Mouse (Mus musculus): ENCODE results near the gene Platr17. TPM values are rescaled to one million over a fixed set of nuclear protein-coding genes. Genes with fewer than 3 reads are reported as not detected.
A peak's percentile ranks its signal among the peaks of the same experiment; 100 is the strongest.

The Platr17 gene
- total and polyA plus RNA-seq, 3 experiments, result 0.13 TPM; not detected in 2

GRCm38 (mm10) chr17:33954646-33955554 is 50.0 kb downstream of the Platr17 start:
- ATAC-seq (ENCODE audit: extremely low read depth, insufficient number of reproducible peaks, low FRiP score, poor library complexity, severe bottlenecking) (no peak), DNase-seq (ENCODE audit: low spot score) (no peak)
- Histone ChIP-seq H3K36me3 (replicated peaks) (peaks cover 81% of the 10 kb centered on the region), H3K4me3 (ENCODE audit: low read depth, low read length) (peak overlapping the region; percentile 93), H3K4me1 (ENCODE audit: insufficient read depth, low read depth, low read length) (peaks cover 57% of the 10 kb centered on the region), H3K9me3 (replicated peaks) (no peaks in the 10 kb centered on the region), H3K27me3 (ENCODE audit: insufficient read depth, low read length) (no peaks in the 10 kb centered on the region)
- TF ChIP-seq GATA1 (IDR thresholded peaks at IDR 0.05; ENCODE audit: borderline replicate concordance, low read length) (no peak), TAL1 (conservative IDR thresholded peaks at IDR 0.05; ENCODE audit: low read depth, low read length) (no peak), GATA2 (IDR thresholded peaks at IDR 0.05; ENCODE audit: borderline replicate concordance, low read depth, low read length) (no peak), CTCF (IDR thresholded peaks at IDR 0.05; ENCODE audit: low read depth, low read length) (no peak), POLR2AphosphoS5 (IDR thresholded peaks at IDR 0.05; ENCODE audit: insufficient replicate concordance, low read depth, low read length) (no peak; the same call in 1 of the 2 replicates)

DNA sequence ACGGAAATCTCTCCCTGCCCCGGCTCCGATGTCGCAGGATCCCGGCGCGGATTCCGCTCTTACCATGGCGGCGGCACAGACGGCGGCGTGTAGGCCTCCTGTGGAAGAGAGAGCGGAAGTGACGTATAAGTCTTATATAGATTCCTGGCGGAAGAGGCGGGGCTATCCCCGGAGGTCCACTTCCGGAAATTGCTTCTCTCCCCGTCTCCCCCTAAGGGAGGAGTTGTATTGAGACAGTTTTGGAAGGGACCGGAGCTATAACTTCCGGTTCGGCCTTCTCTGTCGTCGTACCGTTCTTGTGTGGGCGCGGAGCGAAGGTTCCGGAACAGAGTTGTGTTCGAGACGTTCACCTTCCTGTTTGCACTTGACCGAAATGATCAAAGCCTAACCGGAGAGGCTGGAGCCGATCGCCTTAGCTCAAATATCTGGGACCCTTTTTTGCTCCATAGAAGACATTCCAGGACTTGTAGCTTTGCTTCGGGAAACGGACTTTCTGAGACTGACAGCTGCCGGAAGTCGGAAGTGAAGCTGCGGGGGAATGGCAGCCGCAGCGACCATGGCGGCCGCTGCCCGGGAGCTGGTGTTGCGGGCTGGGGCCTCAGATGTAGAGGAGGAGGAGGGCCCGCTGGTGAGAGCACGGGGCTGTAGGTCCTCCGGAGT is 50.8 kb downstream of the Platr17 start, which contains the start of the genes Vps52 and Rps18:
Gene Vps52 (plus strand): TSS at position 258 of the 660 bp plus-strand sequence.
Gene Rps18 (minus strand): TSS at position 447 of the 660 bp plus-strand sequence.
- no peaks in the 10 kb centered on the region for H3K27me3 ChIP-seq (ENCODE audit: insufficient read depth, low read length)
- ATAC-seq (ENCODE audit: extremely low read depth, insufficient number of reproducible peaks, low FRiP score, poor library complexity, severe bottlenecking) (peak; percentile 77), DNase-seq (ENCODE audit: low spot score) (peak; percentile 98)
- peak within 1 kb of the TSS; percentile 93 for H3K4me3 ChIP-seq (ENCODE audit: low read depth, low read length)
- H3K9me3 ChIP-seq (replicated peaks), result no peaks in the 10 kb centered on the region
- H3K36me3 ChIP-seq (replicated peaks), result peaks cover 80% of the 10 kb centered on the region
- H3K4me1 ChIP-seq (ENCODE audit: insufficient read depth, low read depth, low read length), result peaks cover 49% of the 10 kb centered on the region
- no peak for TF ChIP-seq POLR2AphosphoS5 (IDR thresholded peaks at IDR 0.05; ENCODE audit: insufficient replicate concordance, low read depth, low read length)
- no peak for TF ChIP-seq GATA1 (IDR thresholded peaks at IDR 0.05; ENCODE audit: borderline replicate concordance, low read length)
- TF ChIP-seq CTCF (IDR thresholded peaks at IDR 0.05; ENCODE audit: low read depth, low read length), result no peak
- TF ChIP-seq GATA2 (IDR thresholded peaks at IDR 0.05; ENCODE audit: borderline replicate concordance, low read depth, low read length), result no peak
- TF ChIP-seq TAL1 (conservative IDR thresholded peaks at IDR 0.05; ENCODE audit: low read depth, low read length), result no peak

Other genes starting within 250 kb of the Platr17 start
Only the 20 nearest of the 30 such genes appear.
- not detected in 2 replicates for gene Angptl4, start 123.3 kb upstream of the Platr17 start, total RNA-seq (2014; fragmentation: Nextera tagmentation)
- gene Angptl4, start 123.3 kb upstream of the Platr17 start, total RNA-seq (2017), result 0.06 and 0.11 TPM in 2 replicates
- not detected in 2 replicates for gene Angptl4, start 123.3 kb upstream of the Platr17 start, polyA plus RNA-seq (2012)
- gene Kank3, start 94.6 kb upstream of the Platr17 start, total RNA-seq (2014; fragmentation: Nextera tagmentation), result 1.1 and 3.0 TPM in 2 replicates
- gene Kank3, start 94.6 kb upstream of the Platr17 start, total RNA-seq (2017), result 6.6 and 7.3 TPM in 2 replicates
- 4.3 TPM in 2 replicates for gene Kank3, start 94.6 kb upstream of the Platr17 start, polyA plus RNA-seq (2012)
- 381 and 417 TPM in 2 replicates for gene Rps28, start 80.6 kb upstream of the Platr17 start, total RNA-seq (2014; fragmentation: Nextera tagmentation)
- gene Rps28, start 80.6 kb upstream of the Platr17 start, total RNA-seq (2017), result 3,098 and 4,163 TPM in 2 replicates
- gene Rps28, start 80.6 kb upstream of the Platr17 start, polyA plus RNA-seq (2012), result 4,132 and 6,951 TPM in 2 replicates
- gene Ndufa7, start 80.6 kb upstream of the Platr17 start, total RNA-seq (2014; fragmentation: Nextera tagmentation), result 131 and 137 TPM in 2 replicates
- 253 and 307 TPM in 2 replicates for gene Ndufa7, start 80.6 kb upstream of the Platr17 start, total RNA-seq (2017)
- 636 and 723 TPM in 2 replicates for gene Ndufa7, start 80.6 kb upstream of the Platr17 start, polyA plus RNA-seq (2012)
- gene Cd320, start 62.0 kb upstream of the Platr17 start, total RNA-seq (2014; fragmentation: Nextera tagmentation), result 2.3 and 4.5 TPM in 2 replicates
- gene Cd320, start 62.0 kb upstream of the Platr17 start, total RNA-seq (2017), result 5.7 and 6.0 TPM in 2 replicates
- gene Cd320, start 62.0 kb upstream of the Platr17 start, polyA plus RNA-seq (2012), result 8.1 and 12.7 TPM in 2 replicates
- not detected in 2 replicates for gene Gm7029, start 31.3 kb upstream of the Platr17 start, total RNA-seq (2014; fragmentation: Nextera tagmentation)
- not detected in 2 replicates for gene Gm7029, start 31.3 kb upstream of the Platr17 start, total RNA-seq (2017)
- not detected in 2 replicates for gene Gm7029, start 31.3 kb upstream of the Platr17 start, polyA plus RNA-seq (2012)
- 16.2 and 58.2 TPM in 2 replicates for gene Kifc1, start 14.5 kb upstream of the Platr17 start, total RNA-seq (2014; fragmentation: Nextera tagmentation)
- 31.7 and 33.7 TPM in 2 replicates for gene Kifc1, start 14.5 kb upstream of the Platr17 start, total RNA-seq (2017)
- gene Kifc1, start 14.5 kb upstream of the Platr17 start, polyA plus RNA-seq (2012), result 63.7 and 76.6 TPM in 2 replicates
- 72.7 and 73.2 TPM in 2 replicates for gene Daxx, start 4.3 kb downstream of the Platr17 start, total RNA-seq (2014; fragmentation: Nextera tagmentation)
- gene Daxx, start 4.3 kb downstream of the Platr17 start, total RNA-seq (2017), result 33.0 and 46.3 TPM in 2 replicates
- gene Daxx, start 4.3 kb downstream of the Platr17 start, polyA plus RNA-seq (2012), result 58.8 and 67.4 TPM in 2 replicates
- gene Tapbp, start 10.8 kb downstream of the Platr17 start, total RNA-seq (2014; fragmentation: Nextera tagmentation), result 34.0 and 43.0 TPM in 2 replicates
- 17.0 and 18.5 TPM in 2 replicates for gene Tapbp, start 10.8 kb downstream of the Platr17 start, total RNA-seq (2017)
- 142 and 157 TPM in 2 replicates for gene Tapbp, start 10.8 kb downstream of the Platr17 start, polyA plus RNA-seq (2012)
- gene Zbtb22, start 10.8 kb downstream of the Platr17 start, total RNA-seq (2014; fragmentation: Nextera tagmentation), result 9.5 and 15.8 TPM in 2 replicates
- 19.7 and 22.2 TPM in 2 replicates for gene Zbtb22, start 10.8 kb downstream of the Platr17 start, total RNA-seq (2017)
- gene Zbtb22, start 10.8 kb downstream of the Platr17 start, polyA plus RNA-seq (2012), result 41.9 and 42.1 TPM in 2 replicates
- 27.0 and 32.9 TPM in 2 replicates for gene Rgl2, start 24.4 kb downstream of the Platr17 start, total RNA-seq (2014; fragmentation: Nextera tagmentation)
- 35.5 and 38.9 TPM in 2 replicates for gene Rgl2, start 24.4 kb downstream of the Platr17 start, total RNA-seq (2017)
- 145 and 166 TPM in 2 replicates for gene Rgl2, start 24.4 kb downstream of the Platr17 start, polyA plus RNA-seq (2012)
- 63.5 and 75.3 TPM in 2 replicates for gene Pfdn6, start 35.2 kb downstream of the Platr17 start, total RNA-seq (2014; fragmentation: Nextera tagmentation)
- 133 and 141 TPM in 2 replicates for gene Pfdn6, start 35.2 kb downstream of the Platr17 start, total RNA-seq (2017)
- 347 and 373 TPM in 2 replicates for gene Pfdn6, start 35.2 kb downstream of the Platr17 start, polyA plus RNA-seq (2012)
- gene Wdr46, start 35.5 kb downstream of the Platr17 start, total RNA-seq (2014; fragmentation: Nextera tagmentation), result 29.6 and 34.2 TPM in 2 replicates
- gene Wdr46, start 35.5 kb downstream of the Platr17 start, total RNA-seq (2017), result 30.7 and 31.1 TPM in 2 replicates
- 72.2 and 83.2 TPM in 2 replicates for gene Wdr46, start 35.5 kb downstream of the Platr17 start, polyA plus RNA-seq (2012)
- gene B3galt4, start 46.4 kb downstream of the Platr17 start, total RNA-seq (2014; fragmentation: Nextera tagmentation), result 1.7 and 1.9 TPM in 2 replicates
- 3.0 and 3.6 TPM in 2 replicates for gene B3galt4, start 46.4 kb downstream of the Platr17 start, total RNA-seq (2017)
- 10.9 and 13.5 TPM in 2 replicates for gene B3galt4, start 46.4 kb downstream of the Platr17 start, polyA plus RNA-seq (2012)
- 30.0 and 34.1 TPM in 2 replicates for gene Vps52, start 50.7 kb downstream of the Platr17 start, total RNA-seq (2014; fragmentation: Nextera tagmentation)
- gene Vps52, start 50.7 kb downstream of the Platr17 start, total RNA-seq (2017), result 18.5 and 19.8 TPM in 2 replicates
- 45.6 and 48.9 TPM in 2 replicates for gene Vps52, start 50.7 kb downstream of the Platr17 start, polyA plus RNA-seq (2012)
- gene Rps18, start 50.9 kb downstream of the Platr17 start, total RNA-seq (2014; fragmentation: Nextera tagmentation), result 2,195 and 2,298 TPM in 2 replicates
- 1,704 and 1,830 TPM in 2 replicates for gene Rps18, start 50.9 kb downstream of the Platr17 start, total RNA-seq (2017)
- gene Rps18, start 50.9 kb downstream of the Platr17 start, polyA plus RNA-seq (2012), result 739 and 1,633 TPM in 2 replicates
- not detected in 2 replicates for gene H2-K1, start 95.2 kb downstream of the Platr17 start, total RNA-seq (2014; fragmentation: Nextera tagmentation)
- gene H2-K1, start 95.2 kb downstream of the Platr17 start, total RNA-seq (2017), result 0.16 and 0.23 TPM in 2 replicates
- 0.58 and 0.74 TPM in 2 replicates for gene H2-K1, start 95.2 kb downstream of the Platr17 start, polyA plus RNA-seq (2012)
- 8.4 and 9.7 TPM in 2 replicates for gene Ring1, start 119.5 kb downstream of the Platr17 start, total RNA-seq (2014; fragmentation: Nextera tagmentation)
- 10.9 and 13.1 TPM in 2 replicates for gene Ring1, start 119.5 kb downstream of the Platr17 start, total RNA-seq (2017)
- gene Ring1, start 119.5 kb downstream of the Platr17 start, polyA plus RNA-seq (2012), result 46.4 and 59.9 TPM in 2 replicates
- gene H2-Ke6, start 122.9 kb downstream of the Platr17 start, total RNA-seq (2014; fragmentation: Nextera tagmentation), result 77.5 and 87.1 TPM in 2 replicates
- 44.7 and 45.9 TPM in 2 replicates for gene H2-Ke6, start 122.9 kb downstream of the Platr17 start, total RNA-seq (2017)
- gene H2-Ke6, start 122.9 kb downstream of the Platr17 start, polyA plus RNA-seq (2012), result 58.6 and 78.0 TPM in 2 replicates
- gene Slc39a7, start 126.5 kb downstream of the Platr17 start, total RNA-seq (2014; fragmentation: Nextera tagmentation), result 16.9 and 17.5 TPM in 2 replicates
- 58.0 and 60.1 TPM in 2 replicates for gene Slc39a7, start 126.5 kb downstream of the Platr17 start, total RNA-seq (2017)
- 66.0 and 98.1 TPM in 2 replicates for gene Slc39a7, start 126.5 kb downstream of the Platr17 start, polyA plus RNA-seq (2012)